Mouse (Mus musculus) ES-E14 (cell line): ENCODE results near the gene Gm14151.

Experiments
- CHD2 ChIP-seq: IDR thresholded peaks from 2 replicates; pipeline ENCODE4 v1.6.1; 2014; ENCODE audit warnings: mild to moderate bottlenecking, low read depth, low read length, inconsistent platforms
- HCFC1 ChIP-seq: IDR thresholded peaks from 2 replicates; pipeline ENCODE4 v1.6.1; 2012; ENCODE audit warnings: low read length, inconsistent platforms, borderline replicate concordance; ENCODE audit not compliant: insufficient read depth
- MAFK ChIP-seq: IDR thresholded peaks from 2 replicates; pipeline ENCODE4 v1.6.1; 2014; ENCODE audit warnings: mild to moderate bottlenecking, low read depth, low read length, inconsistent platforms; ENCODE audit not compliant: insufficient read depth
- ZC3H11A ChIP-seq: IDR thresholded peaks from 2 replicates; pipeline ENCODE4 v1.6.1; 2012; ENCODE audit warnings: low read depth, mild to moderate bottlenecking, inconsistent platforms, low read length, borderline replicate concordance
- ZNF384 ChIP-seq: IDR thresholded peaks from 2 replicates; pipeline ENCODE4 v1.6.1; 2012; ENCODE audit warnings: low read depth, low read length, inconsistent platforms

- TF ChIP-seq ZC3H11A = no peak
- TF ChIP-seq MAFK = no peak
- TF ChIP-seq CHD2 = no peak
- TF ChIP-seq HCFC1 = no peak
- no peak for TF ChIP-seq ZNF384
These were observed 35.5 kb downstream of the Gm14151 start for GRCm38 (mm10) chr2:151056637-151057036.
